35 mouse cellular contexts compared by ENCODE assay signal in genomic region chr6:65538022-65538652, GRCm38 (mm10). TPM values are rescaled to one million over a fixed set of nuclear protein-coding genes. Genes with fewer than 3 reads are reported as not detected.
DNase-seq lines count a peak whose midpoint lies in the region; ATAC-seq and TF ChIP-seq lines count a peak whose summit lies in the region.
"Had no signal": no experiment of that assay in that cellular context is flagged by ENCODE, and none has a peak within 500 bp of the region (broad histone marks: within the 10 kb centered on the region; RNA-seq: fewer than 3 reads in every experiment).

No protein-coding gene starts in this region.

- peak; percentile 36; the same call in 1 of the 2 replicates for ATAC-seq in forebrain, postnatal 0 days
- ATAC-seq in forebrain, embryonic 12.5 days (ENCODE audit: low FRiP score): no peak
- peak; percentile 48; the same call in 1 of the 2 replicates for ATAC-seq in midbrain, embryonic 13.5 days
- ATAC-seq in midbrain, embryonic 16.5 days: no peak
- ATAC-seq in activated CD4-positive, CD25-positive, alpha-beta regulatory T cell, adult 4 months: peak; percentile 60
- ATAC-seq in forebrain, embryonic 14.5 days: no peak
- ATAC-seq: forebrain, embryonic 15.5 days; intestine, embryonic 15.5 days; midbrain, embryonic 15.5 days had no signal

- no peak for DNase-seq in forebrain, postnatal 0 days
- peak; percentile 32 for DNase-seq in naive thymus-derived CD4-positive, alpha-beta T cell, adult 2 months (ENCODE audit: low read depth)
- no peak for DNase-seq in forebrain, embryonic 14.5 days (ENCODE audit: low spot score)
- no peak for DNase-seq in adrenal gland, adult (ENCODE audit: inconsistent age in 2 of 2, low spot score in 1 of 2)
- DNase-seq: adrenal gland, adult 8-10 months; cerebellum, adult 8-10 months; cerebellum, postnatal 25 days; gastrocnemius, adult 2 months; gastrocnemius, postnatal 36 days; heart, postnatal 4 days; kidney, adult 8-10 months; right cerebral cortex, postnatal 14 days; spleen, adult 18-20 months; thymus, postnatal 25 days had no signal

- H3K9ac ChIP-seq in forebrain, postnatal 0 days: no peak overlapping the region
- no peak overlapping the region for H3K9ac ChIP-seq in forebrain, embryonic 12.5 days
- no peak overlapping the region for H3K9ac ChIP-seq in midbrain, embryonic 13.5 days (replicated peaks)
- no peak overlapping the region for H3K9ac ChIP-seq in midbrain, embryonic 16.5 days (ENCODE audit: low read depth, low read length)
- H3K9ac ChIP-seq in forebrain, embryonic 14.5 days (ENCODE audit: low read length): no peak overlapping the region
- H3K9ac ChIP-seq: embryonic facial prominence, embryonic 15.5 days; forebrain, embryonic 15.5 days; heart, embryonic 12.5 days; intestine, embryonic 15.5 days; limb, embryonic 13.5 days; lung, embryonic 15.5 days; midbrain, embryonic 15.5 days; neural tube, embryonic 13.5 days had no signal

- no peak overlapping the region for H3K4me2 ChIP-seq in forebrain, postnatal 0 days (ENCODE audit: low read depth)
- no peak overlapping the region for H3K4me2 ChIP-seq in forebrain, embryonic 12.5 days
- H3K4me2 ChIP-seq in midbrain, embryonic 13.5 days (replicated peaks): no peak overlapping the region
- H3K4me2 ChIP-seq in midbrain, embryonic 16.5 days (ENCODE audit: low read length): no peak overlapping the region
- H3K4me2 ChIP-seq in forebrain, embryonic 14.5 days (ENCODE audit: low read length): no peak overlapping the region
- H3K4me2 ChIP-seq: embryonic facial prominence, embryonic 15.5 days; forebrain, embryonic 15.5 days; heart, embryonic 12.5 days; intestine, embryonic 15.5 days; limb, embryonic 13.5 days; liver, embryonic 11.5 days; lung, embryonic 15.5 days; midbrain, embryonic 15.5 days; neural tube, embryonic 13.5 days had no signal

- no peak for TF ChIP-seq CTCF in forebrain, postnatal 0 days (IDR thresholded peaks at IDR 0.05; ENCODE audit: low read depth)

- no peaks in the 10 kb centered on the region for H3K4me1 ChIP-seq in forebrain, postnatal 0 days (ENCODE audit: insufficient read depth)
- H3K4me1 ChIP-seq in forebrain, embryonic 12.5 days: peaks cover 4% of the 10 kb centered on the region; the same call in 1 of the 2 replicates
- peaks cover 5% of the 10 kb centered on the region for H3K4me1 ChIP-seq in midbrain, embryonic 13.5 days (replicated peaks)
- no peaks in the 10 kb centered on the region for H3K4me1 ChIP-seq in midbrain, embryonic 16.5 days (ENCODE audit: control insufficient read depth, insufficient read depth, low read length)
- H3K4me1 ChIP-seq in forebrain, embryonic 14.5 days (ENCODE audit: control insufficient read depth, insufficient read depth, low read length): no peaks in the 10 kb centered on the region
- H3K4me1 ChIP-seq: intestine, embryonic 15.5 days; midbrain, embryonic 15.5 days; neural tube, embryonic 13.5 days had no signal

- no peaks in the 10 kb centered on the region for H3K9me3 ChIP-seq in forebrain, postnatal 0 days (ENCODE audit: low read length)
- H3K9me3 ChIP-seq in forebrain, embryonic 12.5 days: no peaks in the 10 kb centered on the region
- no peaks in the 10 kb centered on the region for H3K9me3 ChIP-seq in midbrain, embryonic 13.5 days
- no peaks in the 10 kb centered on the region for H3K9me3 ChIP-seq in midbrain, embryonic 16.5 days (replicated peaks; ENCODE audit: control insufficient read depth, low read length, poor library complexity, severe bottlenecking)
- no peaks in the 10 kb centered on the region for H3K9me3 ChIP-seq in forebrain, embryonic 14.5 days (replicated peaks; ENCODE audit: control insufficient read depth, low read length)
- H3K9me3 ChIP-seq: embryonic facial prominence, embryonic 10.5 days; embryonic facial prominence, embryonic 15.5 days; forebrain, embryonic 15.5 days; heart, embryonic 12.5 days; intestine, embryonic 15.5 days; limb, embryonic 13.5 days; lung, embryonic 15.5 days; midbrain, embryonic 15.5 days; neural tube, embryonic 13.5 days had no signal

- 54% methylated on average over 9 of the region's 9 CpGs for WGBS in forebrain, postnatal 0 days
- 72% methylated on average over 9 of the region's 9 CpGs for WGBS in forebrain, embryonic 12.5 days
- WGBS in midbrain, embryonic 13.5 days: 66% methylated on average over 9 of the region's 9 CpGs
- 58% methylated on average over 9 of the region's 9 CpGs for WGBS in midbrain, embryonic 16.5 days
- whole genome bisulfite sequencing in forebrain, embryonic 14.5 days: 73% methylated on average over 9 of the region's 9 CpGs

- H3K36me3 ChIP-seq in forebrain, postnatal 0 days (ENCODE audit: insufficient read depth): no peaks in the 10 kb centered on the region
- no peaks in the 10 kb centered on the region for H3K36me3 ChIP-seq in forebrain, embryonic 12.5 days (replicated peaks)
- no peaks in the 10 kb centered on the region for H3K36me3 ChIP-seq in midbrain, embryonic 13.5 days
- no peaks in the 10 kb centered on the region for H3K36me3 ChIP-seq in midbrain, embryonic 16.5 days (ENCODE audit: control insufficient read depth, insufficient read depth, low read length)
- H3K36me3 ChIP-seq in forebrain, embryonic 14.5 days (ENCODE audit: control insufficient read depth, insufficient read depth, low read length): no peaks in the 10 kb centered on the region
- H3K36me3 ChIP-seq: embryonic facial prominence, embryonic 10.5 days; embryonic facial prominence, embryonic 15.5 days; forebrain, embryonic 15.5 days; heart, embryonic 12.5 days; intestine, embryonic 15.5 days; limb, embryonic 13.5 days; lung, embryonic 15.5 days; midbrain, embryonic 15.5 days; neural tube, embryonic 13.5 days had no signal

- H3K27ac ChIP-seq in forebrain, postnatal 0 days (ENCODE audit: low read depth, low read length): no peak overlapping the region
- no peak overlapping the region for H3K27ac ChIP-seq in forebrain, embryonic 12.5 days
- H3K27ac ChIP-seq in midbrain, embryonic 13.5 days: no peak overlapping the region
- no peak overlapping the region for H3K27ac ChIP-seq in midbrain, embryonic 16.5 days (ENCODE audit: low read length)
- H3K27ac ChIP-seq in forebrain, embryonic 14.5 days (ENCODE audit: low read depth, low read length): no peak overlapping the region
- H3K27ac ChIP-seq: embryonic facial prominence, embryonic 10.5 days; embryonic facial prominence, embryonic 15.5 days; forebrain, embryonic 15.5 days; gastrocnemius, adult 2 months; intestine, embryonic 15.5 days; kidney, postnatal 0 days; limb, embryonic 13.5 days; lung, embryonic 15.5 days; midbrain, embryonic 15.5 days; neural tube, embryonic 13.5 days had no signal

- no peaks in the 10 kb centered on the region for H3K27me3 ChIP-seq in forebrain, postnatal 0 days (ENCODE audit: insufficient read depth, low read length)
- no peaks in the 10 kb centered on the region for H3K27me3 ChIP-seq in forebrain, embryonic 12.5 days
- H3K27me3 ChIP-seq in midbrain, embryonic 13.5 days: no peaks in the 10 kb centered on the region
- no peaks in the 10 kb centered on the region for H3K27me3 ChIP-seq in midbrain, embryonic 16.5 days (ENCODE audit: control insufficient read depth, insufficient read depth, low read depth, low read length)
- H3K27me3 ChIP-seq in forebrain, embryonic 14.5 days (replicated peaks; ENCODE audit: control insufficient read depth, insufficient read depth, low read length): no peaks in the 10 kb centered on the region
- H3K27me3 ChIP-seq: embryonic facial prominence, embryonic 15.5 days; forebrain, embryonic 15.5 days; heart, embryonic 12.5 days; intestine, embryonic 15.5 days; limb, embryonic 13.5 days; lung, embryonic 15.5 days; midbrain, embryonic 15.5 days; neural tube, embryonic 13.5 days had no signal

- no peak overlapping the region for H3K4me3 ChIP-seq in forebrain, postnatal 0 days (ENCODE audit: low read depth, low read length)
- H3K4me3 ChIP-seq in forebrain, embryonic 12.5 days (replicated peaks): no peak overlapping the region
- H3K4me3 ChIP-seq in midbrain, embryonic 13.5 days (replicated peaks): no peak overlapping the region
- H3K4me3 ChIP-seq in midbrain, embryonic 16.5 days (ENCODE audit: low read depth, low read length): no peak overlapping the region
- H3K4me3 ChIP-seq in forebrain, embryonic 14.5 days (ENCODE audit: low read depth, low read length): no peak overlapping the region
- H3K4me3 ChIP-seq: embryonic facial prominence, embryonic 10.5 days; embryonic facial prominence, embryonic 15.5 days; forebrain, embryonic 15.5 days; gastrocnemius, adult 2 months; heart, embryonic 12.5 days; intestine, embryonic 15.5 days; limb, embryonic 13.5 days; lung, embryonic 15.5 days; midbrain, embryonic 15.5 days; myocyte; neural tube, embryonic 13.5 days had no signal

RNA-seq across cellular contexts. Expression of gene Tnip3, which starts 13.0 kb away (rescaled TPM):
- not detected in 2 replicates for total RNA-seq in forebrain, postnatal 0 days (2014; rRNA removed)
- polyA plus RNA-seq in forebrain, postnatal 0 days (2015; fragmentation: Nextera tagmentation; extraction: Ambion mirVana): 0.07 and 0.14 TPM in 2 replicates
- not detected in 2 replicates for polyA plus RNA-seq in forebrain, embryonic 12.5 days (2016; fragmentation: Nextera tagmentation; extraction: Ambion mirVana)
- polyA plus RNA-seq in midbrain, embryonic 13.5 days (2015; fragmentation: Nextera tagmentation; extraction: Ambion mirVana): not detected in 2 replicates
- polyA plus RNA-seq in midbrain, embryonic 16.5 days (2015; fragmentation: Nextera tagmentation; extraction: Ambion mirVana): not detected in 2 replicates
- 1 to 10 TPM; 6.0 to 9.5 TPM for polyA plus RNA-seq in activated CD4-positive, CD25-positive, alpha-beta regulatory T cell, adult 4 months (2017; shearing (Covaris generic))
- polyA plus RNA-seq in forebrain, embryonic 14.5 days (2014; fragmentation: Nextera tagmentation; extraction: Ambion mirVana): not detected in 2 replicates
- total RNA-seq: gastrocnemius, postnatal 36 days; layer of hippocampus, adult 8-10 months; layer of hippocampus, postnatal 25 days; left cerebral cortex, adult 8-10 months had no signal
- polyA plus RNA-seq: C2C12; embryonic facial prominence, embryonic 10.5 days; forebrain, embryonic 15.5 days; liver, embryonic 16.5 days; midbrain, embryonic 15.5 days; neural tube, embryonic 13.5 days had no signal

Comparison
In these comparisons a context has a peak if more than half of its experiments do, and no peak if none do; other contexts are left out.
1. ATAC-seq: peak in forebrain, postnatal 0 days (single experiment), midbrain, embryonic 13.5 days (single experiment) and activated CD4-positive, CD25-positive, alpha-beta regulatory T cell, adult 4 months (single experiment); none in forebrain, embryonic 12.5 days (single experiment), midbrain, embryonic 16.5 days (single experiment) and forebrain, embryonic 14.5 days (single experiment).